Mouse (Mus musculus) spleen, postnatal 36 days (tissue): ENCODE measurements around the gene Exph5.

Experiments used
- DNase-seq, 2 experiments: peaks; one replicate each; pipeline ENCODE4 v3.0.0; 2022; ENCODE audit warnings: low spot score in 2 of 2, mixed read lengths in 1 of 2

Exph5 gene

GRCm38 (mm10) chr9:53301269-53301720, at the start of gene Exph5:
Gene Exph5, plus strand, starts transcription at chr9:53301670.
- no peak for DNase-seq

GRCm38 (mm10) chr9:53254368-53254767, 47.1 kb upstream of the Exph5 start:
- DNase-seq: peak; percentile 38 to 60

GRCm38 (mm10) chr9:53256690-53257305, 44.7 kb upstream of the Exph5 start:
- no peak for DNase-seq

- DNase-seq: no peak
Observed at GRCm38 (mm10) chr9:53257772-53258171, 43.7 kb upstream of the Exph5 start.

GRCm38 (mm10) chr9:53258199-53258598, 43.3 kb upstream of the Exph5 start:
- no peak for DNase-seq

GRCm38 (mm10) chr9:53264387-53264786, 37.1 kb upstream of the Exph5 start:
- DNase-seq: no peak

GRCm38 (mm10) chr9:53265589-53265988, 35.9 kb upstream of the Exph5 start:
- no peak for DNase-seq

- DNase-seq: no peak
Observed at GRCm38 (mm10) chr9:53268036-53268435, 33.4 kb upstream of the Exph5 start.

- DNase-seq: no peak
Observed at GRCm38 (mm10) chr9:53268731-53269465, 32.6 kb upstream of the Exph5 start.

GRCm38 (mm10) chr9:53269466-53269755, 32.1 kb upstream of the Exph5 start:
- no peak for DNase-seq

- no peak for DNase-seq
Observed at GRCm38 (mm10) chr9:53271281-53272022, 30.0 kb upstream of the Exph5 start.

- DNase-seq: no peak
Observed at GRCm38 (mm10) chr9:53272207-53272606, 29.3 kb upstream of the Exph5 start.

- no peak for DNase-seq
Observed at GRCm38 (mm10) chr9:53272714-53273113, 28.8 kb upstream of the Exph5 start.

GRCm38 (mm10) chr9:53276381-53276780, 25.1 kb upstream of the Exph5 start:
- no peak for DNase-seq

GRCm38 (mm10) chr9:53278997-53279396, 22.5 kb upstream of the Exph5 start:
- DNase-seq: no peak

GRCm38 (mm10) chr9:53286793-53287192, 14.7 kb upstream of the Exph5 start:
- no peak for DNase-seq

- DNase-seq: no peak
Observed at GRCm38 (mm10) chr9:53290006-53290405, 11.5 kb upstream of the Exph5 start.

- no peak for DNase-seq
Observed at GRCm38 (mm10) chr9:53292833-53293232, 8.6 kb upstream of the Exph5 start.

GRCm38 (mm10) chr9:53301801-53302311, 386 bp downstream of the Exph5 start:
- DNase-seq: no peak

- DNase-seq: no peak
Observed at GRCm38 (mm10) chr9:53302415-53302814, 945 bp downstream of the Exph5 start.

- DNase-seq: no peak
Observed at GRCm38 (mm10) chr9:53307904-53308303, 6.4 kb downstream of the Exph5 start.

GRCm38 (mm10) chr9:53312981-53313380, 11.5 kb downstream of the Exph5 start:
- DNase-seq: no peak
